Mouse (Mus musculus) frontal cortex, postnatal 25 days (tissue): ENCODE measurements at regions not wholly inside any gene's neighbourhood (a gene's known extent, or its start where the extent isn't known, plus 50 kb on each side); places are given as distances from the start of the nearest gene placed in this dataset.
A peak's percentile ranks its signal among the peaks of the same experiment; 100 is the strongest.

Source experiments
- DNase-seq, 2 experiments: peaks; one replicate each; pipeline ENCODE4 v3.0.0; 2022; ENCODE audit warnings: low spot score in 2 of 2

DNA sequence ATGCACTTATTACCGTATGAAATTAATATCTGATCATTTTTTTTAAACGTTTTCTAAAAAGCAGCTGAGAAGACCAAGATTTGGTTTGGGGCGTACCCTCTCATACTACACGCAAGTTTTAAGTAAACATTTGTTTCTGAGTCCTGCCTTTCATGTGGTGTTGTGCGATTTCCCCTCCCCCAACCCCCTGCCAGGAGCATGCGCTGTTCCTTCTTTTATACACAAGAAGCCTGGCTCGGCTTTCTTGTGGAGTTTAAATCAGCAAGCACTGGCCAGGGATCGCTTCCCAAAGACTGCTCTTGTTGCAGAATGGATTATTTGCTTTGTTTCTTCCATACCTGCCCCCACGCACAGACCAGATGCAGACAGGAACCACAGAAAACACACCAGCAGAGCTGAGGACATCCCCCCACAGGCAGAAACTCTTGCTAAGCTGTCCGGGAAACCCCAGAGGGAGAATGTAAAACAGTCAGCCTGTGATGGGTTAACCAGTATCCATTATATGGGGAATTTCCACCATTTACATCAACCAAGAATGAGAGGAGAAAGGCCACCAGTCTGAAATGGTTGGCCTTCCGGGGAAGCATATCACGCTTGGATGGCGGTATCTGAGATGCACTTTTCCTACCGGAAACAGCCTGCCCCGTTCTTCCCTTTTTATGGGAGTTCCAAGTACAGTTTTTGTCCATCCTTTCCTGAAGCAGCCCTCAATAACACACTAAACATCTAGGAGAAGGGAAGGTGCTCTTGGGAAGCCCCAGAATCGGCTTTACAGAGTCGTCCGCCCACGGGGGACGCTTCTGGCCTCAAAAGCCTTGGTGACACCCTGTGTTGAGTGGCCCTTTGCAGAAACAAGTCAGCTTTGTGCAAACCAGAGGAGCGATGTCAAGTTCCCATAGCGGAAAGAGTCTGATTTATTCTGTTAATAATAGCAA lies 91.3 kb downstream of the Tomm20 start:
- DNase-seq = no peak

DNA sequence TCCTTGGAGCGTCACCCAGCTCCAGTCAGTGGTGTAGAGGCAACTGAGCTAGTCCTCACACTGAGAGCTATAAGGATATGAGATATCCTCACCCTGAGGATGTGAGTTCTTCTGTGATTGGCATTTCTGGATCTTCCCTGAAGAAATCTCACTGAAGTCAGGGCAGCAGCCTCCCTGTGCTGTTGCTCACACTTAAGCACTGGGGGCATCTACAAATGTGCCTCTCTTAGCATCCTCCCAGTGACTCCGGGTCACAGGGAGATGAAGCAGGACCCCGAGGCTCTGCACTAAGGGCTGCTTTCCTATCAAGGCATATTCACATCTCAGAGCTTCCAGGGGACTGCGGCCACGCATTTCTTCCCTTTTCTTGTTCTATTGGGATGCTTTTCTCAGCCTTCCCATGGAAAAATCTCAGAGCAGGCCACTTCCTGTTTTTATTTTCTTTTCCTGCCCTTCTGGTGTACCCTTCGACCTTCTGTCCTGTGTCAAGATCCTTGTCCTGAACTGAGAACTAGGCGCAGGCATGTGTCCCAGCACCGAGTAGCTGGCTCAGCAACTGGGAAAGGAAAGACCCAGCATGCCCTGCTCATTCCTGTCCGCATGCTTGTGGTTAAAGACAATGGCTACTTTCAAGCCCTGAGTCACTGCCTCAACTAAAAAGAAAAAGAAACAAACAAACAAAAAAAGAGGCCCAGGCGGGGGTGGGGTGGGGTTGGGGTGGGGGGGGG lies 92.8 kb downstream of the Tomm20 start:
- no peak for DNase-seq

DNA sequence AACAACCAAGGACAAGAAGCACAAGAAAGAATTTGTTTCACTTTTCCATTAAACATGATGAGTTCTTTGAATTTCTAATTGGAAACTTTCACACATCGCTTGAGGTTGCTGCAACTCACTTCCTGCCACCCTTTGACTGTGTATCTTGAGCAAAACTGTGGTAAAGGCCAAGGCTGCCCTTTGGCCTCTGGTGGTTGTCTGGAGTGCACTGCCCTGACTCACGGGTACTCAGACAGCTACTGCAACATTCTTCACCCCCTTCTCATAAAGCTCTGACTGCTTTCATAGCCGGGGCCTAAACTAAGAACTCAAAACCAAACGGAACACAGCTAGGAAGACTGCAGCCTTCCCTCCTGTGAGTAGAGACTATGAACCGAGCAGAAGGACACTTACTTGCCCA lies 93.5 kb downstream of the Tomm20 start:
- DNase-seq = no peak

DNA sequence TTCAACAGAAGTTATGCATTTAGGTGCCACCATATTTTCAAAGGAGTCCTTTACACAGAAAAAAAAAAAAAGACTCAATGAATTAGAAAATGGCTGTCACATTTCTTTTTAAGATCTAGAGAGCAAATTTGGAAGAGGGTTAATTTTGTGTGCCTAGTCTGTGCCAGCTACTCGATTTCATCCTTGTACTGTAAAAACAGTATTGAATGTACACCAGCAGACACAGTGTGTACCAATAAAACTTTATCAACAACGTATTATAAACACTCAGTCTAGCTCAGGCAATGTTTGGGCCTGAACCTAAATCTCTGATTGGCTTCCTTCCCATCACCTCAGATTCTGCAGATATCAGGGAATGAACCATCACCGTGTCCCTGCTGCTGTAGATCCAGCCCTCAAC lies 93.9 kb downstream of the Tomm20 start:
- DNase-seq = no peak

DNA sequence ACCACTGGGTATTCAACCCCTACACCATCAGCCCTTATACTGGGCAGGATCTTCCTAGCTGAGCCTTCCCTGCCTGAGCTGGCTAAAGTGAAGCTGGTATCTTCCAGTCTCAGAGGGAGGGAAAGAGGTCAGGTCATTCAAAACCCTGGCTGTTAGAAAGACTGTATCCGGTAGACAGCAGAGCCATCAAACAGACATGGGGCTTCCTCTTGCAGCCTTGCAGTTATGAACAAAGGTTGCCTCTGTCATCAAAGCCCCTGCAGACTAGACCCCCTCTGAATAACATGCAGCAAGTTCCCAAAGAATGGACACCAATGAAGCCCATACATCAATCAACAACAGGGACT lies 95.5 kb downstream of the Tomm20 start:
- no peak for DNase-seq

DNA sequence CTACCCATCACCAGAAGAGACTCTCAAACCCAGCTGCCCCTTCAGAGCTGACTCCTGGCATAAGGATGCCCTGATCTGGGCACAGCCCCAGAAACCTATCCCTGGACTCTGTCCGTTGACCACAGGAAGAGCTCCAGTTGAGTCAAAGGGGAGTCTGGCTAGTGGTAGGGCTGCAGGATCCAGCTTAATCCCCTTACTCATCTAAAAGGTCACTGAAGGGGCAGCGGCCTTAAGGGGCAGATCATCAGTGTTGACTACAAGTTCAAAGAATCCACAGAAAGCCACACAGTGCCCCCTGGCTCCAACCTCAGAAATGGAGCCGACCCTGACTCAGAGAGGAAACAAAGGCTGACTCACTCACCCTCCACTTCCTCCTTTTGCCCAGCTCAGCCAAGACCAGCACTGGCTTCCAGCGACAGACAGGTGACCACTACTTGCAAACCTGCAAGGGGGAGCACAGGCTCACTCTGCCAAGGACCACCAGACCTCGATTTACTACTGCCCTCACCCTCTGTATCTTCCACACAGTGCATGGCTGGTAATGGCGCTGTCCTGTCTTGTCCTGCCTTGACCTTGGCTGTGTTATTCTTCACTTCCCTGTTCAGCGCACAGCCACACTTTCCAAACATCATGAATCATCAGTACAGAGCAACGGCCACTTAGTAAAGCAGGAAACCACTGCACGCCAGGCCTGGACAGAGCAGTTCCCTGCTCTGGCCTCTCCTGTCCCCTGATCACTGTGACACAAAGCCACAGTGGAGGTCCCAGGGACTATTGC lies 96.0 kb downstream of the Tomm20 start:
- DNase-seq = no peak

DNA sequence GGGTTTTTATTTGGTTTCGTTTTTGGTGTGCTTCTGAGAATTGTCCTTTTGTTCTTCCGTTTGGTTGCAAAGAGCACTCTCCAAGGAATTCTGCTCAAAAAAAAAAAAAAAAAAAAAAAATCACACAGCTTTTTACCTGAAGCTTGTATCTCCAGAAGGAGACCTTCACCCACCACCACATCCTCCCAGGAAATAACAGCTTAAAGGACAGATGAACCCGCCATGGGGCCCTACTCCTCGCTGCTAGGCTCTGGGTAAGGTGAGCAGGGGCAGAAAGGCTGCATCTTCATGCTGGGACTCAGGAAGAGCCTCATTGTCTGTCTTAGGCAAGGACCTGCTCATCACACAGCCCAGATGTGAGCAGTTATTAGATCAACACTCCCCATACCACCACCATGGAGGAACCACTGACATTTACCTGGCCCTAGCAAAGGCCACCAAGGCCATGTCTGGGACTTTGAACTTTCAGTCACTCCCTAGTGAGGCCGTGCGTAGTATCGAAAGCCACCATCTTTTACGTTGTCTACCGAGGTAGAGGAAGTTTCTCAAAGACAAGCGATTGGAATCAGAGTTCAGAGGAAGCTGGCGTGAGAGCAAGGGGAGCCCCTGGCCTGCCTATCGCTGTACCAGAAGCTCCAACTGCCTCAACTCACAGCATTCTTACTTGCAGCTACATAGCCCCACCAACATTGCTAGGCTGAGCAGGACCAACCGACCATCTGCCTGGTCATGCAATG lies 97.1 kb downstream of the Tomm20 start:
- DNase-seq = no peak

DNA sequence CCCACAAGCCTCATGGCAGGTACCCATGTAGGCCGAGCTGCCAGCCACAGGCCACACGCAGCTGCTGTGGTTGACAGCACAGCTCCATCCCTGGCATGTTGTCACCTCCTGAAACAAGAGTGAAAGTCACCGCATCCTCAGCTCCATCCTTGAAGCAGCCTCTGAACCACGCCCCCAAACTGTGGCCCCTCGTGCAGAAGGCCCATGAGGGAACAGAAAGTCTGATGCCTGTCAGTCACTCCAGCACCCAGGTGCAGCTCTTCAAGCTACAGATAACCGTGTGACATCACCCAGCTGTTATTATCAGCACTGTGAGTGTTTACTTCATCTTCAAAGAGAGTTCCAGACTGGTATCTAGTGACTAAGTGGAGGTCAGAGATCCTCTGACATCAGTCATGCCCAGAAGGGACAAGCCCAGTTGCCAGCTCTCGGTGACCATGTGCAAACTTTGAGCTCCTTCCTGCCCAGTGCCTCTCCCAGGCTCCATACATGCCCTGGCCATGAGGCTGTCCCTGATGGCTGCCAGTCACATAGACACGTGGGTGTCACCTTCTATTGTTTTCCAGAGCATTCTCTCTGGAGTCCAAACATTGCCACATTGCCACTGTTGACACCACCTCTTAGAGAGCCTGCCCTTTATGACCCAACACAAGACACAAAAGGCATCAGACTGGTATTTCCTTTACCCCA lies 97.8 kb downstream of the Tomm20 start:
- DNase-seq = no peak

DNA sequence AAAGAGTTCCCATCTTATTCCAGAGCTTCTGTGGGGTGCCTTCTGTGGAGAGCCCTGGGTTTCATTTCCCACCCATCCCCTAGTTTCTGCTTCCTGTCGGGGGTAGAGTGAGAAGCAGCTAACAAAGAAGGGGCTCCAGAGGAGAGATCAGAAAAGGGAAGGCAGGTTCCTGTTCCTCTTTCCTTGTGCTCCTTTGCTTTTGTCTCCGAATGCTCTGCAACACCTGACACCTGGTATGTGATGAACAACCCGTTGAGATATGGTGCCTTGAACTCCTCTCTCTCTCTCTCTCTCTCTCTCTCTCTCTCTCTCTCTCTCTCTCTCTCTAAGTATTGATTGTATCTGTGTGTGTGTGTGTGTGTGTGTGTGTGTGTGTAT lies 99.5 kb downstream of the Tomm20 start:
- DNase-seq = no peak

DNA sequence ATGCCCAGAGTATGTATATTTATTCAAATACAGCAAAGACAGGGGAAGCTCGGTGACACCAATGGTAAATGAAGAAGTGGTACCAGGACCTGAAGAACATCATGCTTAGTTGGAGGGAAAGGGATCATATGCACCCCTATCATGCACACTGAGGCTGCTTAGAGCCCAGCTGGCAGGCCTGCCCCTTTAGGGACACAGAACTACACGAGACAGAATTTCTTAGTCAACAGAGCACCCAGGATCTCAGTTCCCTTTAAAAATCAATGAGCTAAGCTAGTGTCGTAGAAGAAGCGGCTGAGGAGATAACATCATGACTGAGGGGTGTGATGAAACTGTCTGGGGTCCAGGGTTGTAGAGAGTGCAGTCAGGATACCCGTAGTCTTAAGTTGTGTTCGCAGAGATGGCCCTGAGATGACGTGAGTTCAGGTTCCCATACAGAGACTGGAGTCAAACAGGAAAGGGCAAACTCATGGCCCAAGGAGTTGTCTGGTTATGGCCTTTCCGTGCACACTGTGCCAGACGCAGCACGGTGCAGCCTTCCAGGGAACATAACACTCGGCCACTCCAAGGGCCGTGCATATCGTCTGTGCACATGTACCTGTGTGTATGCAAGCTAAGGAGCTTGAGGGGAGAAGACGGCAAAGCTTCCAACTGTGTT lies 100.0 kb downstream of the Tomm20 start:
- no peak for DNase-seq

DNA sequence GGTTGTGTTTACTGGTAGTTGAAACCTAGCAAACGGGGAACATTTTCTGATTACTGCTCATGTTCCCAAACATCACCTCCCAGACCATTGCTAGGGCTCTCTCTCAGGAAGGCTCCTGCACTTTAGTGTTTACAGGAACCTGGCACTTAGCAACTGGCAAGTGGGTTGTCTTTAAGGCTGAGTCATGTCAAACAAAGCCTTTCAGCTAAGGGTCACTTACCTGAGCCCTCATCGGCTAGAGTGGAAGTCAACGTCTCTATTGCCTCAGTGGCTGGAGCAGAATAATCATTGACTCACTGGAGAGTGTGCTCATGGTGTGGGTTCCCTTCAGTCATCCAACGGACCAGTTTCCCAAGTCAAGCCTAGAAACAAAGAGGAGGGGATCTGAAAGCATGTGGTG lies 101.0 kb downstream of the Tomm20 start:
- DNase-seq = no peak

DNA sequence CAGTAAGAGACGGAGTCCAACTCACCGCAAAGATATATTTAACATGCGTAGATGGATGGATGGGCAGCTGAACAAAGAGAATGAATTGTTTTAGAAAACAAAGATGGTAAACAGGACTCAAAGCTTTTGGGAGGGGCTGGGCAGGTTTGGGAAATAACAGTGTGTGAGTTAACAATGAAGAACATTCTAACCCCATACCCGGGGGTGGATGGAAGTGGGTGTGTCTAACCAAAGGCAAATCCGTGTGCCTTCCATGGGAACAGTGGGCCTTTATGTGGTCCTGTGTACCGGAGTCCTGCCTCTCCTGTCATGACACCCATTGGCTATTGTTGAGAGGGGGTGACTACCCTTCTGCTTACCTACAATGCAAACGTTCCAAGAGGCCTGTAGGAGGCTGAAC lies 104.5 kb downstream of the Tomm20 start:
- DNase-seq = no peak

DNA sequence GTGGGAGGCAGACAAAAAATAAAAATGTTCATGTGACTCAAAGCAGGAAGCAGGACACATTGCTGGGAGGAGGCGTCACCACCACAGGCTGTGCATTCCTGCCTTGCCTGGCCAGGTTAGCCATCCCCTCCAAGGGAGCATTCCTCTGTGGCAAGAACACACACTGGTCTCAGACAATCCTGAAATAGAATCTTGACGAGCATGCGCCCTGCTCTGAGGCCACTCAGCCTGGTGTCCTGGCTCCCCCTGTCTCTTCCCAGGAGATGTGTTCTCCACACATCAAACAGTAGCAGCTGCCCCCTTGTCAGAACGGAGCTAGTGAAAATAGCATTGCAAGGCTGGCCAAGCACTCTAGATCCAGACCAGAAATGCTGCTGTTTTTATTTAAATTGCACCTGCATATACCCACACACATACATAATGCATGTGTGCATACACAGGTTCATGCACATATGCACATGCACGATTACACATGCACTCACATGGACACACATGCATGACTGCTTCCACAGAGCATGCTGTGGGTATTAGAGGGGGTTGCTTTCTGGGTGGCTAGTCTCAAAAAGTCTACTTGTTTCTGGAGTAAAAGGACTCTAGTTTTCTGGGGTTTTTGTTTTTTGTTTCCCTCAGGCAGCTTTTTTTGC lies 105.8 kb downstream of the Tomm20 start:
- DNase-seq = peak in 1 of 2 experiments; percentile 57

DNA sequence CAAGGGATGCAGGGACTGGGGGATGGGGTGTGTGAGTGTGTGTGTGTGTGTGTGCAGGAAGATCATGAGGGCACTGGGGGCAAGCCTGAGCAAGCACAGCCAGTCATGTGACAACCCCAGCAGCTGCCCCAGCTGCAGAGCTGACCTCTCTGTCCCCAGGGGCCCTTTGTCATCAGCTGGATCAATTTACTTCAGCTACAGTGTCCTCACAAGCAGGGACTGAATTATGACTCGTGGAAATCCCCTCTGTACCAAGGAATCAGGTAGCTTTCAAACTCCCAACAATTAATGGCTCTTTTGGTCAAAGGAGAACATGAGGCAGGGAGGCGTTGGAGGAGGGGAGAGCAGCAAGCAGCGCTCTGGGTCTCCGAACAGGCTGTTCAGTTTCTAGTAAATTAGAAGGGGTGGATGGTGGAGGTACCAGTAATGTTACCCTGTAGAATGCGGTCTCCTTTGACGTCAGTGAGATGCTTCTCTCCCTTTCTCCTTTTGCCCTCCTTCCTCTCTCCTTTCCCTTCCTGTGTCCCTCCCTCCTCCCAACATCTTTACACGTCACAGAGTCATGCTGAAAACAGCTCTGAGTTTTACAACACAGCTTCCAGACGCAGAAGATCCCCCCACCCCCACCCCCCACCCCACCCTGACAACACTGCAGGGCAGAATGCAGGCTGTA lies 106.5 kb downstream of the Tomm20 start:
- DNase-seq = no peak

DNA sequence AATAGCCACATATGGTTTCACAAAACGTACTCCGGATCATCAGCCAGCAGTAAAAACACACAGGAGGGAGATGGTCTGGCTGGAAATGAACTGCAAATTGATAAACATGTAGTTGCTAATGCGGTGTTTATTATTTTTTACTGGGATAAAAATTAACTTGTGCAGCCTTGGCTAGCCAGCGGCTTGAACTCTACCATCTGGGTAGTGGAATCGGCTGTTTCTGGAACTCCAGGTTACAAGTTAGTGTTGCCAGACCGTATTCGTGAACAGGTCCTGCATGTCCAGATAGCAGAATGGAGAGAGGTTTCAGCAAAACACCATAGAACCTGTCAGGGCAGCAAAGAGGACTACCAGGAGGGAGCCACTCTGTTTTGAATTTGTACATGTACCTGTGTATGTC lies 107.4 kb downstream of the Tomm20 start:
- no peak for DNase-seq

DNA sequence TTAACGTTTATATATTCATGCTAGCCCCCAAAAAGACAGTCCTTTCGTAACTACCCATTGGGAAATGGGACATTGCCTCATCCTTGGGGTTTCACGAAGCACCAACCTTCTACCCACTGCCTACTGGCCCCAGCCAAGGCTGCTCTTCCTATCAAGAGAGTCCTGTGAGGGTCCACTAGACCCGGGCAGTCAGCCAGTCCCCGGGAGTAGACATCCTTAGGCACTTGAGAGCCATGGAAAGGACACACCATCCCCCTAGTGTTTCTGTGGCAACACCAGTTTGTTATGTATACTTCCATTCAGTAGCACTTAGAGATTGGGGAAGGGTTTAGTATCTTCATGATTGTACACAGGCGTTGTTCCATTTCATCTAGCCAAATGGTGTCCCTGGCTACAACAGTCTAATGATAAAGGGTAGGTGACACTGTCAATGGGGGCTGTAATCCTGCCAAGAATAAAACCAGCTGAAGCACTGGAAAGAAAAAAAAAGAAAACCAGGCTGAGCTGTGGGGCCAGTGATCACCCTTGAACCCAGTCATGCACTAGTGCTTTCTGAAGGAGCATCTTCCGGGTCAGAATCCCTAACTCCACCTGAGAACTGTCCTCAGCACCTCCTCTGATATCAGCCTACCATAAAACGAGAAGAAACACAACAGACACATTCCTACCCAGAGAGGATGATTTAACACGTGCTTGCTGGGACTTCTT lies 108.2 kb downstream of the Tomm20 start:
- no peak for DNase-seq

DNA sequence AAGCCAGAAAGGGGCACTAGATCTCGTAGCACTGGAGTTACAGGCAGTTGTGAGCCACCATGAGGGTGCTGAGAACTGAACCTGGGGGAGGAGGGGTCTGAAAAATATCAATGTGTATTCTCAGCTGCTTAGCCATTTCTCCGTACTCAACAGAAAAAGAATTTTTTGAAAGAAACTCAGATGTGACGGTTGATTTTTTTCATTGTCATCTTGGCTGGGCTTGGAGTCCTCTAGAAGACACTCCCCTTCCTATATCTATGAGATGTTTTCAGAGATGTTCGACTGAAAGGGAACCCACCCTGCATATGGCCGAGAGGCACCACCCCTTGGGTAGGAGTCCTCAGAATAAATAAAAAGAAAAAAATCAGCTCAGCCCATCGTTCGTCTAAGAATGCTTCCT lies 110.1 kb downstream of the Tomm20 start:
- no peak for DNase-seq

DNA sequence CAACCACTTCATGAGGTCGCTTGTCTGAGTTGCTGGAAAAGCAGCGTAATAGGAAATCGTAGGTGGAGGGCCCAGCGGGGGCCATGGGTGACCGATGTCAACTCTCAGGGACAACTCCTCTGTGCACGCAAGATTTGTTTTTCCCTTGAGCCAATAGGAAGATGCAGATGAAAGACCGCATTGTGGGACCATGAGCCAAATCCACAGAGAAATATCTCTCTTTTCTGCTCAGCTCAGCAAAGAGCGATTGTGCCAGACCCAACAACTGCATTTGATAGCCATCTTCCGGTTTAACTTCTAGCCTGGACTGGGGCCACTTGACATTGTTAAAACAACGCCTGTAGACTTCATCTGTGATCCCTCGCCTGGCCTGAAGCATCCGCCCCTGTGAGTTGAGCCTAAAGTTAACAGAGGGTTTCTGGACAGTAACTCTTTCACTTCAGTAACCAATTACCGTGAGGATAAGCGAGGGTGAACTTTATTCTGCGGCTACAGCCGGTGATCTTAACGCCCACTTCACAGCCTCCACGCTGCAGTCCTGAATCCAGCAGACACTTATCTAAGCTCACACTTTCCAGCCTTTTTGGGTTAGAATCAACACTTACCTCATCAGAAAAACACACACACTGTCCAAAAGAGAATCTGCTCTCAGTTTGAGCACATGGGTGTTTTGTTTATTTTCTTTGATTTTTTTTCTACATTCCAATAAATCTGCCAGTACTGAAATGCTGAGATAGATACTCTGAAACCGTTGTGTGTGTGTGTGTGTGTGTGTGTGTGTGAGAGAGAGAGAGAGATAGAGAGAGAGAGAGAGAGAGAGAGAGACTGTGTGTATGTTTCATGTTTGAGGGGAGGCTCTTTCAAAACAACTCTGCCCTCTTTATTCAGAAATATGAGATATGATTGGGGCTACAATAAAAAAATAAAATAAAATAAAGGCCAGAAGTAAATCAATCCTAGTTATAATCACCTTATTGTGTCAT lies 111.9 kb downstream of the Tomm20 start:
- no peak for DNase-seq
